Mouse (Mus musculus) megakaryocyte progenitor cell, adult 5-6 weeks (primary cell): Measurements from ENCODE around the gene Scg3. TPM values are rescaled to one million over a fixed set of nuclear protein-coding genes. Genes with fewer than 3 reads are reported as not detected.
A peak's percentile ranks its signal among the peaks of the same experiment; 100 is the strongest.
"Not testable (repeated sequence)": the region's sequence is repeated elsewhere in the genome, so short reads cannot be mapped to it uniquely, and the experiment has no call there.

Experiments used
- ATAC-seq: replicated peaks from 2 replicates; pipeline ENCODE4 v1.8.0; 2016; ENCODE audit warnings: mild to moderate bottlenecking, moderate TSS enrichment, inconsistent platforms; ENCODE audit not compliant: poor library complexity
- total RNA-seq, 2 experiments: library from RNA; stranded (forward) in 1 of 2; stranded (reverse) in 1 of 2; fragments of 157-497, 149-512 nt in 1 of 2; fragments of 200-1000 nt in 1 of 2; gene quantifications; 2 replicates each; pipeline versions ENCODE4 v1.2.3 to v1.2.4; 2015 to 2017

Gene Scg3
- total RNA-seq (2015) (not detected in 2 replicates), total RNA-seq (2017) (not detected in 2 replicates)

DNA sequence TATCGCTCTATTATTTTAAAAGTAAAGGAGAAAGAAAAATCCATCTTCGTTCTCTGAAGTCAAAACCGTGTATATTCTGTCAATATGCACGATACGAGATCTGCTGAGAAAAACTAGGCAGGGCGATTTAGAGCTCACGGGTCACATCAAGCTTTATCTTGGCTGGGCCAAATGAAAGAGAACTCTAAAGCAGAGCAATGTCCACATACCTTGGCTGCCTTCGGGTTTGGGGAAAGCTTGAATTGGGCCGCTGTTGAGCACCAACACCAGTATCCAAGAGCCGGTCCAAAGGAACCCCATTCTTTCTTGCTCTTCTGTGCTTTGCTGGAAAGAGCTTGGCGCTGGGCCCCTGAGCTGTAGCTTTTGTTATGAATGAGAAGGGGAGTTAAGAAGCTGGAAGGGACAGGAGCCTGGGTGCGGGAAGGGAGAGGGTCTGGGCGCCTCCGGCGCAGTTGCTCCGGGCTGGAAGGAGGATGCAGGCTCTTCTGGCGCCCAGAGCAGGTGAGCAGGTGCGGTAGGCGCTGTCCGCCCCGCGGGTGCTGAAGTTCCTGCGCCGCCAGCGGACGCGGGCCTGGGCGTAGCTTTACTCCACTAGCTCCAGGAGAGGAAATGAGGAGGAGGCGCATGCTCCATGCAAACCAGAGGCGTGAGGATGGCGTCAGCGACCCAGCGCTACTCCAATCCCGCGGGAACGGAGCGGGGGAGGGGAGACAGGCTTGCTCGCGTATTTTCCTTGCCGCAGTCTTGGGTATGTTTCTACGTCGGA lies at the start of gene Scg3:
TSS of gene Scg3 (minus strand) at position 631 of the 766 bp plus-strand sequence.
- peak; percentile 75 for ATAC-seq

DNA sequence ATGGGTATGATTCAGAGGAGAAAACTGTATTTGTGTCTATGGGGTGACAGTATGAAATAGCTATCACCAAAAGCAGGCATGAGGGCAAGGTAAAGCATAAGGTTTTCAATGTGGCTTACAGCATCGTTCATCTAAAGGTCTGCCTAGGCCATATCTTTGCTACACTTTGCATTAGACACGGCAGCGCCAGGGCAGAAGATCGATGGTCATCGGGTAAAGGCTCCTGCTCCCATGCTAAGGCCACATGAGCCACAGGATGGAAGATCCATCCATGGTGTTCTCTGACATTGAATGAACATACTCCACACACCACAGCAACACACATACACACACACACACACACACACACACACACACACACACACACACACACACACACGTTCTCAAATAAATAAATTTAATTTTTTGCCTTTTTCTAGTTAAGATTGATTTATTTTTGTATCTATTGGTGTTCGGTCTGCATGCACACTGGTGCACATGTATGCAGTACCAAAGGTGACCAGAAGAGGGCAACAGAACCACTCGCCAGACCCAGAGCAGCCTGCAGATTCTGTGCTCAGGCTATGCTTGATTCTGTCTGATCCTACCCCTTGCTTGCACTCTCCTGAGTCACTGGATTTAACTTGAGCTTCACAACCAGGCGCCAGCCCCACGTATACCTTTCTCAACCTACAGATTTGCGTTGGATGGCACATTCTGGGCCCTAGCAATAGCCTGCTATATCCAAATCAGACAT lies 36.3 kb upstream of the Scg3 start:
- ATAC-seq: peak; percentile 90

DNA sequence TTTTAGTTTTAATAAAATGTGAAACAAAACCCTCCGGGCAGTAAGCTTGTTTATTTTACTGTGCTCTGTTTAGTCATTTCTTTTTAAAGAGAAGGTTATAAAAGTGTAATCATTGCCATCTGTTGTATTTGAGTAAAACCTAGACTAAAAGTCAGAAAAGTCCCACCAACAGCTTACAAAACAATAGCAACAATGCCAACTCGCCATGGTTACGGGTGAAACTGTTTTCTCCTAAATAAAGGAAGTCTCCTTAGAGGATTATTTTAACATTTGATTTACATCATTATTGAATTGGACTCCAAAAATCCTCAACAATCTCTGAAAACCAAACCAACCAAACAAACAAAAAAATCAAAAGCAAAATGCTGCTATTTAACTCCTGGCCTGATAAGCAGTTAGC lies 35.6 kb upstream of the Scg3 start:
- ATAC-seq: no peak

DNA sequence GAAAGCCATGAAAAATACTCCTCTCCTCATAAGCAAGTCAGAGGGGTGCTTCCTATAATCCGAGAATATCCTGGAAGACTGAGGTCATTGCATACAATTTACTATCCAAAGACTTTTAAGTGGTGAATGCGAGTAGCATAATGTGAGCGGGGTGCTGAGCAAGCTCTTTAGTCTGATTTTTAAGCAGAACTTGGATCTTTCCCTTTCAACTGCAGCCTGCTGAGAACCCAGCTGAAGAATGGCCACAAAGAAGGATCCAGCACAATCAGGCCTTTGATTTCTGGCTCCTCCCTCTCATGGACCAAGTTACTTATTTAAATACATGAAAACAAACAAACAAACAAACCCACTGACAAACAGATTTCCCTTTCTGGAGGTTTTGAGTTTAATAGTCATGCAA lies 916 bp upstream of the Scg3 start:
- ATAC-seq: no peak

DNA sequence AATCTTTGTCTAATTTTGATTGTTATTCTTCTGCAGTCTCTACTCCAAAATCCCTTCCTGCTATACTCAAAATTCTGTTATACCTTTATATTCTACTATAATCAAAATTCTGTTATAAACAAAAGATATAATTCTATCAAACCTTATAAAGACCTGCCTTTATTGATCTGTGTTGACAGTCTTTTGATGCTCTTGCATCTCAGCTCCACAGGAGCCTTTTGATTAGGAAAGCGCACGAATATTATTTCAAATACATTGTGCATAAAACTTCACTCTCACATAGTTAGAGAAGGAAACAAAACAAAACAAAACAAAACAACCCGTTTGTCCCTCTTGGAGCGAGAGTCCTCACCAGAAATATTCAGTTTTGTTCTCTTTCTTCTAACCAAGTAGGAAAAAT lies 436 bp upstream of the Scg3 start:
- no peak for ATAC-seq

- no peak for ATAC-seq
Observed at GRCm38 (mm10) chr9:75680606-75681005, 3.2 kb downstream of the Scg3 start.

GRCm38 (mm10) chr9:75679629-75680028 lies 4.2 kb downstream of the Scg3 start:
- no peak for ATAC-seq

DNA sequence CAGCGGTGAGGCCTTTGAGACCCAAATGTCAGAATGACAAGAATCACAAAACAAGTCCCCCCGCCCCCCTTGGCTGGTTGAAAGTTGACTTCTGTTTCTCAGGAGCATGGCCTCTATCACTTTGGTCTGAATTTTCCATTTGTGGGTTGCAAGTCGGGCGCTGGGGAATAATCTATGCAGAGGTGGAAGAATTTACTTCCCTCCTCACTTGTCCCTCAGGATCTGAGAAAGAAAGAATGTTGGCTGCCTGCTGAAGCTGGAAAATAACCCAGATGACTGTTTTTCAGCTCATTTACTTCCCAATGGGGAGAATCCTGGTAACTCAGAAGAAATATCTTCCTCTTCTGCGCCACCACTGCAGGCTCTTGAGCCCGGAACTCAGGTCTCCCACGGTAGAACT lies 5.5 kb downstream of the Scg3 start:
- ATAC-seq: no peak

- no peak for ATAC-seq
Observed at GRCm38 (mm10) chr9:75676226-75676625, 7.6 kb downstream of the Scg3 start.

GRCm38 (mm10) chr9:75672769-75673168 lies 11.1 kb downstream of the Scg3 start:
- no peak for ATAC-seq

DNA sequence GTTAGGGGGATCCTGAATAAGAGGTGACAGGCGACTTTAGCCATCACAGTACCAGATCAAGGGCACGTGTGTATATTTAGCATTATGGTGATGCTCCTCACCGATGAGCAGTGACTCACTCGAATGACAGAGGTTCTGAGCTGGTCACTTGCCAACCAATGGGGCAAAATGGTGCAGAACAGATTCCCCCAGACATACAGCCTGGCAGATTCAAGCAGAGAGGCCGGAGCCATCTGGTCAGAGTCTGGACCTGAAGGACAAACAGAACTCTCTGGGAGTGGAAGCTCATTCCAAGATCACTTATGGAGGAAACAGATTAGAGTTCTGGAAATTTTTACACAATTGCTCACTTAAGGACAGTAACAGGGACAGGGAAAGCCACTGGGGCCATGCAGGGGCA lies 17.2 kb downstream of the Scg3 start:
- no peak for ATAC-seq

DNA sequence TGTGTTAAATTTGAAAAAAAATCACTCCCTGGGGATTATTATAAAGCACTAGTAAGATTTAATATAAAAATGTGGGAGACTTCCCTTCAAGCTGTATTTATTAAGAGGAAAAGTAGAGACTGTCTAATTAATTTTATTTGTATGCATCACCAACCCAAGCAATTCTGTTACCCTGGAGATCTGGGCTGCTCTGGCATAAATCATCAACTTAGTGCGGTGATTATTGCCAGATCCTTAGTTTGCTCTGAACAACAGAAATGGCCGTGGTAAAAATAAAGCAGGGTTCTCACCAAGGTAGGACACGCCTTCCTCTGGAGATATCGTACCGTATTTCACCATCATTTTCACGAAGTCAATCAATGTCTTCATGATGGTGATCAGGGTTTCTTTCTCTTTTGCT lies 18.5 kb downstream of the Scg3 start:
- no peak for ATAC-seq

- ATAC-seq: no peak
Observed at GRCm38 (mm10) chr9:75660917-75661316, 22.9 kb downstream of the Scg3 start.

- ATAC-seq: not testable (repeated sequence)
Observed at GRCm38 (mm10) chr9:75656456-75656855, 27.4 kb downstream of the Scg3 start.

- ATAC-seq: no peak
Observed at GRCm38 (mm10) chr9:75653981-75654911, 29.6 kb downstream of the Scg3 start.

- no peak for ATAC-seq
Observed at GRCm38 (mm10) chr9:75645405-75645804, 38.5 kb downstream of the Scg3 start.

- ATAC-seq: no peak
Observed at GRCm38 (mm10) chr9:75634226-75634625, 49.6 kb downstream of the Scg3 start.

DNA sequence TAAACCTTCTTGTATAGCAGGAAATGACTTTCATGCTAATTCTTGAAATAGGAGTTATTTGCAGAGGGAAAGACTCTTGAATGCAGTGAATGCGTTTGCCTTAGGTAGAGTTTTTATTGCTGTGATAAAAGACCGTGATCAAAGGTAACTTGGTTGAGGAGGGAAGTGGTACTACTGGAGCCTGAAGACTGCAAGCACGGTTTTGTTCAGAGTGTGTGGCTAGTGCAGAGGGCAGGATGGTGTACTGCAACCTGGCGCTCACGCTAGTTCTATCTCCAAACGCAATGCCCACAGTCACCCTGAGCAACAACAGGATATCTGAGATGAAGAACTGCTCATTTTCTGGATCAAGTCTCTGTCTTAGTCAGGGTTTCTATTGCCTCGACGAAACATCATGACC lies 50.3 kb downstream of the Scg3 start:
- no peak for ATAC-seq

- ATAC-seq: peak; percentile 86
Observed at GRCm38 (mm10) chr9:75632902-75633301, 51.0 kb downstream of the Scg3 start.

- no peak for ATAC-seq
Observed at GRCm38 (mm10) chr9:75632111-75632510, 51.7 kb downstream of the Scg3 start.

DNA sequence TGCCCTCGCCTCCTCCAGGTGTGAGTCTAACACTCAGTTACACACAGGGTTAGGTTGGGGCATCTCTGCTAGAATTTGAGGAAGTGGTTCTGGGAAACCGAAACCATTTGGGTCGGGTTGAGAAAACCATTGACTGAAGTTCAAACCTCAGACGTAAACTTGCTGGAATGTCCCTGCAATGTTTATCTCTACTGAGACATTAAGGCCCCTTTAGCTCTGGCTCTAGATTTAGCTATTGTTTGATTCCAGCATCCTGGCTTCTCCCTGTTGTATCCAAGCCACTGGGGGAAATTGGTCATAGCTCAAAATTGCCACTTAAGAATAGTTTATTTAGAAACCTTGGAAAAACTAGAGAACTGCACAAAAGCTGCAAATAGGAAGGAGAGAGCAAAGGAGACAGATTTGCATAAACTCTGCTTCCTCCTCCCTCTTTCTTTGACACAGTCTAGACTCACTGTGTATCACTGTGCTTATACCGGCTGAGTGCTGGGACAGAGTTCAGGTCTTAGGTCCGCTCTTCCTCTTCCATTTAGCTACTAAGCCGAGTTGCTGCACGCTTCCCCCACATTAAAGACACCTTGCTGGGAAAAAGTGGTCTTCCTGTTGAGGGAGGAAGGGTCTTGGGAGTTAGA lies 52.9 kb downstream of the Scg3 start:
- no peak for ATAC-seq
